Mouse (Mus musculus) adrenal gland, postnatal 4 days (tissue): ENCODE results near the gene Phldb2. TPM values are rescaled to one million over a fixed set of nuclear protein-coding genes. Genes with fewer than 3 reads are reported as not detected.

Experiments used
- DNase-seq, 2 experiments: peaks; one replicate each; pipeline ENCODE4 v3.0.0; 2021 to 2022; ENCODE audit warnings: low spot score in 2 of 2, mixed read lengths in 2 of 2
- total RNA-seq, 2 experiments: library from RNA; stranded (reverse); gene quantifications; 2 replicates each; pipeline ENCODE4 v1.2.3; 2021

The Phldb2 gene
- total RNA-seq, 2 experiments from 2014 or later = 77.3 to 90.7 TPM

DNA sequence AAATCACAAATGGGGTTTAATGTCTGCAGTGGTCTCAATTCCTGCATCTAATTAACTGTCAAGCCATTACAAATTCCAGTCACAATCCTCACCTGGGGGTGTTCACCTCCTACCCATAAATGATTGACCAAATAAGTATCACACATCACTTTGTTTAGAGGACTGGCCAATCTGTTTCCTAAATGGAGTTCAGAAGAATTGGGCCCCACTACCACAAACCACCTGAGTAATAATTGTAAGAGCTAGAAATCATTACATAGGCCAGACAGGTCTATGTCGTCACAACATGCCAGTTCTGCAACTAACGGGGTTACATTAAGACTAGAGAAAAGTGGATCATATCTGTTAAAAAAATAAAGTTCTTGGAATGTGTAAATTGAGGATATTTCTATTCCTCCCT is 1.4 kb downstream of the Phldb2 start:
- no peak for DNase-seq

DNA sequence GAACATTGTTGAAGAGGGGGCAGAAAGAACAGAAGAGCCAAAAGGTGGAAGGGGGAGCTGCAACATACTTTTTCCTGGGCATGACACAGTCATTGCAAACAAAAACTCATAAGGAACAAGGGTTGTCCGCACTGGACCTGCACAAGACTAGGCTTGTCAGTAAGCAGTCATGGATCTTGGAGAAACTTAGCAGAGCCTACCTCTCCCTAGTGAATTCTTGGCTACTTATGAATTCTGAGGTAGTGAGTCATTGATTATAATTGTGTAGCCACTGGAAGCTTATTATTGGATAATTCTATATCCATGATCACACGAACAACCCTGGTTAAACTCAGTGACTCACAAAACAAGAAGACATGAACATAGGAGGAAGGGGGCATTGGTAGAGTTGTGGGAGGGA is 7.1 kb downstream of the Phldb2 start:
- no peak for DNase-seq

DNA sequence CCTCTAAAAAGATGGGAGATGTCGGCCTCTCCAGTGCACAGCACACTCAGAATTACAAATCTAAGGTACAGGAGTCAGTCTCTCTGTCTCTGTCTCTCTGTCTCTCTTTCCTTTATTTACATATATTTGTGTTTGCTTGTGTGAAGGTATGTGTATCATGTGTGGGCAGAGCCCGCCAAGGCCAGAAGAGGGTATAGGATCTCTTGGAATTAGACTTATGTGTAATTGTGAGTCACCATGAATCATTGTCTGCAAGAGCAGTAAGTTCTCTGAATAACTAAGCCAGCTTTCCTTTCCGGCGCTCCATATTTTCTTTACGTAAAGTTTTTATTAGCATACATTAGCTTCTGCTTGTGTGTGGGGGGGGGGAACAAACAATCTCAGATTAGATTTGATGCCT is 7.7 kb downstream of the Phldb2 start:
- no peak for DNase-seq

DNA sequence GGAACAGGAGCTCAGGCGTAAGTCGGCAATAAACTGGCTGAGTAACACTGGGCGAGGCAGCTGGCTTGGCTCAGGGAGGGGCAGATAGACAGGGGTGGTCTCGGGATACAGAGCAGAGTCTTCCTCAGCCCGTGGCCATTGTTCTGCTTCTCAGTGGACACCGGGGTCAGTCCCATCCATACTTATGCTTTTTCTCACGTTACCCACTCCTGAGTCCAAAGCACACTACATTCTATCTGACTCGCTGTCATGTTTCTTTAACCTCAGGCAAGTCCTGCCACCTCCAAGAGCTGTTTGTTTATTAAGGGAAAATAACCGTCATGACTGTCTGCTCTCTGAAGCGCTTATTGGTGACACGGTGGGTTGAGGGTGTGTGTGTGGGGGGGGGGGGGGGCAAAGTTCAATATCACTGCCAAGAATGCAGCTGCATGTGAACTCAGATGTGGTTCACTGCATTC is 8.2 kb downstream of the Phldb2 start:
- no peak for DNase-seq

GRCm38 (mm10) chr16:45942169-45942891 is 11.1 kb downstream of the Phldb2 start:
- no peak for DNase-seq

- DNase-seq = no peak
Observed at GRCm38 (mm10) chr16:45940701-45941100, 12.7 kb downstream of the Phldb2 start.

DNA sequence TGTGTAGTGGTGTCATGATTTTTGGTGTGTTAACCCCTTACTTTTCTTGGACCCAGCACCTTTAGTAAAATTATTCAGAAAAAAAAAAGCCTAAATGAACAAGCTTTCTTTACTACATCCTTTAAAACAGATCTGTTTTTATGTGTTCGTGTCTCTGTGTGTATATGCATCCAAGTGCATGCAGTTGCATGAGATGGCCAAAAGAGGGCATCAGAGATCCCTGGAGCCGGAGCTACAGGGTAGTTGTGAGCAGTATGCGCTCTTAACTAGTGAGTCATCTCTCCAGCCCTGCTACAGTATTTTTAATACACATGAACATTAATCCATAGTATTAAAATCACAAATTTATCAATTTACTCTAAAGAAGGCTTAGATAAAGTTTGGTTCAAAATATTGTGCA is 14.0 kb downstream of the Phldb2 start:
- no peak for DNase-seq

- no peak for DNase-seq
Observed at GRCm38 (mm10) chr16:45937381-45937780, 16.0 kb downstream of the Phldb2 start.

GRCm38 (mm10) chr16:45936521-45936920 is 16.9 kb downstream of the Phldb2 start:
- DNase-seq = no peak

DNA sequence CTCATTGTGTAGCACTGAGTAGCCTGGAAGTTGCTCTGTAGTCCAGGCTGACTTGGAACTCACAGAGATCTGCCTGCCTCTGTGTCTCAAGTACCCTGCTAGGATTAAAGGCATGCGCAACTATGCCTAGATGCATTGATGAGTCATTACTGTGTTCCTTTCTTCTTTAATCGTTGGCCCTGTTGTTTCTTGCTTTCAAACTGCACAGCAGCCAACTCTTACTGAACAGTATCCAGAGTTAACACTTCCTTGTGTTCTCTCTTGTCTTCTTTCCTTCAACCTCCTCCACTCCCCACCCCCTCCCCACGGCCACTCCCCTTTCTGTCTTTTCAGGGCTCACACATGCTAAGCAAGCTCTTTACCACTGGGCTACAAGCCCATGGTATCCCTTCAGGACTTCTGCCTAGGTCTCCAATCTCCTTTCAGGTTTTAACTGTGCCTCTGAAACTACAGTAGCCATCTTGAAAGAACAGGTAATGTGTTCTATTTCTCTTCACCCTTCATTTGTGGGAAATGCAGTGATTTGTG is 17.4 kb downstream of the Phldb2 start:
- no peak for DNase-seq

- DNase-seq = no peak
Observed at GRCm38 (mm10) chr16:45934721-45935407, 18.5 kb downstream of the Phldb2 start.

- no peak for DNase-seq
Observed at GRCm38 (mm10) chr16:45930308-45930707, 23.1 kb downstream of the Phldb2 start.

DNA sequence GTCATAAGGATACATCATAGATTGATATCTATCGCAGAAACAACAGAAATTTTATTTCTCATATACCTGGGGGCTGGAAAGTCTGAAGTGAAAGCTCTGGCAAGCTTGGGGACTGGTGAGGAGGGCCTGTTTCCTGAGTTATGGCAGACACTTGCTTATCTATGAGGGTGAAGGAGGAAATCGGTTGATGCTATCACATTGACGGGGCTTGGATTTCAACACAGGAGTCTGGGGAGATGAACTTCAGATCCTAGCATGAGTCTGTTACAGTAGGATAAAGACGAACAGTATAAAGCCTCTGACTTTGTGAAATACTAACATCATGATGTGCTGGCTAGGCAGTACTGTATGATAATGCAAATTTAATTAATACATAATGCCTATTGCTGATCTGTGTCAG is 25.3 kb downstream of the Phldb2 start:
- no peak for DNase-seq

DNA sequence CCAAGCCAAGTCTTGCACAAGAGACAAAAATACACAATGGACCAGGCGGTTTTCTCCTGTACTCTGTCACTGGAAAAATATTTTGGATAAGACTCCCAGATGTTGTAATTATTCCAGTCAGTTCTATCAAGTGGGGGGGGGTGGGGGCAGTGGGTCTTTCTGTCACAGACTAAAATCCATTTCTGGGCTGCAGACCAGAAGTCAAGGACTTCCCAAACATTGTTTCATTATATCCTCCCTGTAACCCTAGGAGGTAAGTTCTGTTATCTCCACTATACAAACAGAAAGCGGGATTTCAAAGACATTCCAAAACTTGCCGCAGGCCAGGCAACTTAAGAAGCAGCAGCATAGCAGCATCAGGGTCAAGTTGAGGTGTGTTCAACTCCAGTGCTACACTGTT is 25.8 kb downstream of the Phldb2 start:
- no peak for DNase-seq

GRCm38 (mm10) chr16:45926875-45927274 is 26.5 kb downstream of the Phldb2 start:
- no peak for DNase-seq

DNA sequence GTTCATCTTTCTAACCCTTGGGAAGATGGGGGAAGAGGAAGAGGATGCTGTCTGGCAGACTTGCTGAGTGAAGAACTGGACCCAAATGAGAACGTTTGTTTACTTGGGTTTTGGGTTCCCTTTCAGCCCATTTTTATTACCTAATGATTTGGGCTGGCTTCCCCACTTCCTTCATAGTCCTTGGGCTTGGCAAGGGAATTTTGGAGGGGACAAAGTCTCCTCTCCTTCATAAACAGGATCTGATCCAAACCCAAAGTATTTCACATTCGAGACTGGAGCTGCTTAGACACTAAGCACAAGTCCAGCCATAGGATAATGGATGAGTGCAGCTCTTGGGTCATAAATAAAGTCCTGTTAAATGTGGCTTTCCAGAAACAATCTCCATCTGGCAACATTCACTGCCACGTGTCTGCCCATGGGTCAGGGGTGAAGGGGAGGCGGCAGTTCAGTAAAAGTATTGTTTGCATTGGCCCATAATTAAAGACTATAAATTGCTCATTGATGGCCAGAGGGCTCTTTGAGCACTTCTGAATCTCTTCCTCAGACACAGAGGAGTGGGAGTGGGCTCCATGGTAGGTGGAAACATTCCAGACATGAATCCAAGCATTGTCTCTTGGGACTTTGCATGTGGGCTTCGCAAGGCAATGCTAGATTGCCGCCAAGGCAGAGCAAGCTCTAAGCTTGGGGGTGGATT is 29.5 kb downstream of the Phldb2 start:
- no peak for DNase-seq

GRCm38 (mm10) chr16:45922546-45923229 is 30.7 kb downstream of the Phldb2 start:
- DNase-seq = no peak

- no peak for DNase-seq
Observed at GRCm38 (mm10) chr16:45919572-45919971, 33.8 kb downstream of the Phldb2 start.

DNA sequence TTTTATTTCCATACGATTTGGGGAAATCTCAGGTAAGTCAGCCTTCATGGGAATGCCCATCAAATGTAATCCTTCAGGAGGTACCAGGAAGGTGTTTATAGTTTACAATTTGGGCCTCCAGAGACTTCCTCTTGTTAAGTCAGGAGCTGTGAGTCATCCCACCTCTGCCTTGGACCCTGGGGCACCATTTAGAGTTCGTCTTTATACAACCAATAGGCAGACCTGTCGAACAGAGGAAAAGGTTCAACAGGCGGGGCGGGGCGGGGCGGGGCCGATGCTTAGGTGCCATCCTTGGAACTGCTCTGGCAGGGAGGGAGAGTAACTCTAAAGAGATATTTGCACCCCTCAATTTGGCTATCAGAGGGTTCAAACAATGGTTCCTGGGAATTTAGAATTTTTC is 49.8 kb downstream of the Phldb2 start:
- no peak for DNase-seq

- DNase-seq = no peak
Observed at GRCm38 (mm10) chr16:45898459-45898858, 54.9 kb downstream of the Phldb2 start.

DNA sequence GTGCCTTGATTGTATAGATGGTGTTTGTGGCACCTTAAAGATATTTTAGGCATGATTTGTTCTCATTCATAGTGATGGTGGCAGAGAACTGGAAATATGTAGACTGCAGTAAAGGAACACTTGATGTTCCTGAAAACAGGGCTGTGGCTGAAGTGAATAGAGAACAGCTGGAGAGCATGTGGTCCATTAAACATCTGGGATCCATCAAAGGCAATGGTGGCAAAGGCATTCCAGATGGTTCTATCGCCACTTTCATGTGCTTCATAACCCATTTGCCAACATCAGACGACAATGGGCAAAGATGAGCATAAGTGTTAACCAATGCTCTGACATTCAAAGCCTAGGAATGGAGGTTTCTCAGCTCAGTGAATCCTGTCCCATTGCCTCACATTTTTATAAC is 56.8 kb downstream of the Phldb2 start:
- no peak for DNase-seq
